25 mouse cellular contexts compared by ENCODE assay signal in genomic region chr3:48658386-48658785, GRCm38 (mm10).
DNase-seq lines count a peak whose midpoint lies in the region; ATAC-seq lines count a peak whose summit lies in the region.
"Had no signal": no experiment of that assay in that cellular context is flagged by ENCODE, and none has a peak within 500 bp of the region (broad histone marks: within the 10 kb centered on the region; RNA-seq: fewer than 3 reads in every experiment).

No protein-coding gene starts in this region.

- no peak overlapping the region for H3K9ac ChIP-seq in heart, embryonic 13.5 days
- H3K9ac ChIP-seq in heart, embryonic 16.5 days (ENCODE audit: low read length): no peak overlapping the region
- H3K9ac ChIP-seq: forebrain, embryonic 13.5 days; hindbrain, embryonic 14.5 days had no signal

- no peaks in the 10 kb centered on the region for H3K9me3 ChIP-seq in heart, embryonic 13.5 days
- H3K9me3 ChIP-seq in heart, embryonic 16.5 days (replicated peaks; ENCODE audit: control insufficient read depth, low read length): no peaks in the 10 kb centered on the region
- H3K9me3 ChIP-seq: forebrain, embryonic 10.5 days; forebrain, embryonic 13.5 days had no signal

- WGBS in heart, embryonic 13.5 days: 19% methylated on average over 1 of the region's 1 CpGs
- WGBS in heart, embryonic 16.5 days: 18% methylated on average over 1 of the region's 1 CpGs

- peak overlapping the region; percentile 58 for H3K27ac ChIP-seq in heart, embryonic 13.5 days (replicated peaks)
- peak overlapping the region; percentile 69 for H3K27ac ChIP-seq in heart, embryonic 16.5 days (ENCODE audit: low read length)
- H3K27ac ChIP-seq: forebrain, embryonic 10.5 days; forebrain, embryonic 13.5 days; gastrocnemius, adult 2 months; hindbrain, embryonic 14.5 days; hindbrain, postnatal 0 days had no signal

- peaks cover 6% of the 10 kb centered on the region for H3K4me1 ChIP-seq in heart, embryonic 13.5 days
- H3K4me1 ChIP-seq in heart, embryonic 16.5 days (ENCODE audit: control insufficient read depth, insufficient read depth, low read length): peaks cover 4% of the 10 kb centered on the region; the same call in 1 of the 2 replicates
- H3K4me1 ChIP-seq: forebrain, embryonic 10.5 days; forebrain, embryonic 13.5 days had no signal

- DNase-seq in heart, adult 9 months (ENCODE audit: low spot score in 2 of 2): no peak
- DNase-seq in heart, adult 18-20 months: no peak
- DNase-seq in MEL-GATA-1-ER (ENCODE audit: extremely low read depth, low read depth): peak; percentile 63
- DNase-seq in frontal cortex, postnatal 14 days (ENCODE audit: low spot score in 2 of 2): no peak
- DNase-seq: adrenal gland, postnatal 10 days; adrenal gland, postnatal 36 days; cerebellum, adult 18-20 months; cerebellum, adult 9-10 months; cerebellum, postnatal 14 days; gastrocnemius, adult 2 months; gastrocnemius, postnatal 14 days; heart, postnatal 4 days; kidney, adult 18-20 months; kidney, adult 9 months had no signal

- no peak overlapping the region for H3K4me3 ChIP-seq in heart, embryonic 13.5 days
- H3K4me3 ChIP-seq in heart, embryonic 16.5 days (ENCODE audit: low read length): no peak overlapping the region
- H3K4me3 ChIP-seq: forebrain, embryonic 10.5 days; forebrain, embryonic 13.5 days; gastrocnemius, adult 2 months had no signal

- no peak for ATAC-seq in heart, embryonic 13.5 days (ENCODE audit: extremely low read depth, insufficient number of reproducible peaks, low FRiP score, low TSS enrichment)
- ATAC-seq in heart, embryonic 16.5 days (replicated peaks; ENCODE audit: extremely low read depth, insufficient read depth, low FRiP score): no peak
- ATAC-seq: CD4-positive, CD25-positive, alpha-beta regulatory T cell, adult 4 months; forebrain, embryonic 13.5 days; forebrain, embryonic 16.5 days; hindbrain, postnatal 0 days; inflammation-experienced regulatory T-cells, adult 6 months; intestine, embryonic 16.5 days; Patski had no signal

- no peak overlapping the region for H3K4me2 ChIP-seq in heart, embryonic 13.5 days
- no peak overlapping the region for H3K4me2 ChIP-seq in heart, embryonic 16.5 days (ENCODE audit: low read depth, low read length)
- H3K4me2 ChIP-seq: forebrain, embryonic 13.5 days; hindbrain, embryonic 14.5 days had no signal

- H3K36me3 ChIP-seq in heart, embryonic 13.5 days: no peaks in the 10 kb centered on the region
- no peaks in the 10 kb centered on the region for H3K36me3 ChIP-seq in heart, embryonic 16.5 days (ENCODE audit: control insufficient read depth, insufficient read depth)
- H3K36me3 ChIP-seq: forebrain, embryonic 10.5 days had no signal

- H3K27me3 ChIP-seq in heart, embryonic 13.5 days (replicated peaks): no peaks in the 10 kb centered on the region
- no peaks in the 10 kb centered on the region for H3K27me3 ChIP-seq in heart, embryonic 16.5 days (ENCODE audit: control insufficient read depth, insufficient read depth, low read length)
- H3K27me3 ChIP-seq: forebrain, embryonic 13.5 days; Patski had no signal
